Mouse (Mus musculus): ENCODE measurements at regions not wholly inside any gene's neighbourhood (a gene's known extent, or its start where the extent isn't known, plus 50 kb on each side); places are given as distances from the start of the nearest gene placed in this dataset.

DNA sequence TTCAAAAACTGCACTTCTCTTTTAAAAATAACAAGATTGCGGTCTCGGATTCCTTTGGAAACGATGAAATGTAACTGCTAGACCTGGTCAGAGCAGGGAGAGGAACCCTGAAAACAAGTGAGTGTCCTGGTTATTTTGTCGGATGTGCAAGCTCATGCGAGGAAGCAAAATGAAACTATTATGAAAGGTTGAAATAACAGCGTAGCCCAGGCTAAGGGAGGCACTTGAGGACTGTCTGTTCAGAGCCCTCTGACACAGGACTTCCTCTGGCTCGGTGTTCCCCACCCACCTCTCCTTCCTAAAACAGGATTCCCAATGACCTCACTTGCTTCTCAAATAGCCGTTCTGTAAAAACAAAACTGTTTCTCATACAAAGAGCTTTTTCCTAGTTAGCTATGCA lies 51.3 kb upstream of the S1pr1 start:
- DNase-seq (no peak), ATAC-seq (ENCODE audit: low FRiP score, low TSS enrichment) (no peak)
- Histone ChIP-seq H3K9me3 (ENCODE audit: control insufficient read depth, low read length) (no peaks in the 10 kb centered on the region), H3K27ac (replicated peaks; ENCODE audit: low read depth, low read length) (no peak overlapping the region), H3K36me3 (ENCODE audit: control insufficient read depth, insufficient read depth, low read length) (no peaks in the 10 kb centered on the region), H3K27me3 (ENCODE audit: control insufficient read depth, insufficient read depth, low read length) (no peaks in the 10 kb centered on the region), H3K9ac (replicated peaks; ENCODE audit: low read length) (no peak overlapping the region), H3K4me1 (ENCODE audit: control insufficient read depth, insufficient read depth, low read length) (no peaks in the 10 kb centered on the region), H3K4me2 (ENCODE audit: low read length) (no peak overlapping the region), H3K4me3 (replicated peaks; ENCODE audit: low read depth, low read length) (no peak overlapping the region)
- 89% methylated on average over 8 of the region's 8 CpGs for WGBS

DNA sequence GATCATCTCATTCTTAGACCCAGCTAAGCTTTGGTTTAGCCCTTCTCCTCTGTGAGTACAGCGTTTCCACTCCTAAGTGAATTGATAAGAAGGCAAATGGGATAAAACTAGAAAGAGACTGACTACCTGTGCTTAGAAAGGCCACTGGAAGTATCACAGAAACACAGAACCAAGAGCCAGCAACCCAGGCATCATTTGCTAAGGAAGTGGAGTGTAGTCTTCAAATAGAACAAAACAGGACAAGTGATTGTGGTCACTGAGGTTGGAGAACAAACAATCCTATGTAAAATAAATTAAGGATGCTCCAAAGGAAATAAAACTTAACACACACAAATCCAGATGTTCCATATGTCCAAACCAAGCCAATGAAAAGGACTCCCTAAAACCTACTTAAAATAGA lies 53.4 kb upstream of the S1pr1 start:
- Histone ChIP-seq H3K4me2 (ENCODE audit: low read length) (no peak overlapping the region), H3K9ac (replicated peaks; ENCODE audit: low read length) (no peak overlapping the region), H3K27me3 (ENCODE audit: control insufficient read depth, insufficient read depth, low read length) (no peaks in the 10 kb centered on the region), H3K36me3 (ENCODE audit: control insufficient read depth, insufficient read depth, low read length) (no peaks in the 10 kb centered on the region), H3K4me3 (replicated peaks; ENCODE audit: low read depth, low read length) (no peak overlapping the region), H3K4me1 (ENCODE audit: control insufficient read depth, insufficient read depth, low read length) (no peaks in the 10 kb centered on the region), H3K9me3 (ENCODE audit: control insufficient read depth, low read length) (no peaks in the 10 kb centered on the region), H3K27ac (replicated peaks; ENCODE audit: low read depth, low read length) (no peak overlapping the region)
- no peak for DNase-seq
- 88% methylated on average over 1 of the region's 1 CpGs for WGBS
- ATAC-seq (ENCODE audit: low FRiP score, low TSS enrichment) = no peak

DNA sequence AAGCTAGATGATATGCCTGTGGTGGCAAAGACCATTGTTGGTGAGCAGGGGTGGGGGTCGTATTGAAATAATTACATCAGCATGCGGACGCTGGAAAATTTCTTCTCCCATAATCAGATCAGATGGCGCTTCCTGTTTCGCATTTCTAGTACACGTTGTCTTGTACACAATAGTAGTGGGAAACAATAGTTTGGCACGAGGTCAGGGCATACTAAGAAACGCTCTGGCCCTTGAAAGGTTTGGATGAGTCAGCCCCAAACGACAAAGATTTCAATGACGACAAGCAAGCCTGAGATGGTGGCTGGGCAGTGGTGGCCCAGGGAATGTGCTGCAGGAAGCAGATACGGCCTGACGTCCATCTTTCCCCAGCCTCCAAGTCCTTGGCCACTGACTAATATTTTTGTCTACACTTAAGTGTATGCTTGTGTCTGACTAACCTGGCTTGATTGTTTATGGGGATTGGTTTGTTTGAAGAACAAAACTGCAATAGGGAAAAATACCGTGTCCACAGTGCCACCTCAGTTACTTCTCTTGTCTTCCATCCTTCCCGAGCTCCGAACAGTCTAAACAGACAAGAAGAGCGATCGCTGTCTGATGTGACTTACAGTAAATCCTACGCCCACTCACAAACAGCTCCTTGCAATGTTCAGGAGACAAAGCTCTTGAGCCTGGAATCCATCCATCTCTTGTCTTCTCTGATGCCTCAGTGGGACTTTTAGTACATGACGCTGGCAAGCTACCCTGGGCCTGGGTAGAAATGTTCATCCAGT lies 54.1 kb upstream of the S1pr1 start:
- H3K4me1 ChIP-seq (ENCODE audit: control insufficient read depth, insufficient read depth, low read length) = no peaks in the 10 kb centered on the region

DNA sequence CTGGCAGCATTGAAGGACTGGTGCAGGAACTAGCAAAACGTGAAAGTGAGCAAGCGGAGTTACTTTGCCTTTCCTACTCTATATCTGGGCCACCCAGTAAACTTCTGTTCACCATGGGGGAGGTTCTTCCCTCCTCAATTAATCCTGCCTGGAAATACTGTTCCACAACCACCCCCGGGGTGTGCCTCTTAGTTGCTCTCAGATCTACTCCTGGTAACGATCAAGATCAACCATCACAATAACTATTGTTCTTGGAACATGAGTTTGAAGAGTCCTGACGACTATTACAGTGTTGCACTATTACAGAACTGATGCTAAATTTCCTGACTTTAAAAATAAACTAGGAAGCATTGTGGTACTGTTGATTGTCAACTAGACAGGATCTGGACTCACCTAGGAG lies 57.8 kb upstream of the S1pr1 start:
- no peak overlapping the region for H3K4me2 ChIP-seq (ENCODE audit: low read length)
- DNase-seq = no peak

More for the DNA sequence above, 54.1 kb upstream of the S1pr1 start:
- no peak overlapping the region for H3K27ac ChIP-seq (replicated peaks; ENCODE audit: low read depth, low read length)
- WGBS = 76% methylated on average over 19 of the region's 19 CpGs
- no peak overlapping the region for H3K4me3 ChIP-seq (replicated peaks; ENCODE audit: low read depth, low read length)
- no peak overlapping the region for H3K9ac ChIP-seq (replicated peaks; ENCODE audit: low read length)
- no peaks in the 10 kb centered on the region for H3K36me3 ChIP-seq (ENCODE audit: control insufficient read depth, insufficient read depth, low read length)
- H3K4me2 ChIP-seq (ENCODE audit: low read length) = no peak overlapping the region
- DNase-seq (no peak), ATAC-seq (ENCODE audit: low FRiP score, low TSS enrichment) (no peak)
- no peaks in the 10 kb centered on the region for H3K9me3 ChIP-seq (ENCODE audit: control insufficient read depth, low read length)
- H3K27me3 ChIP-seq (ENCODE audit: control insufficient read depth, insufficient read depth, low read length) = no peaks in the 10 kb centered on the region

DNA sequence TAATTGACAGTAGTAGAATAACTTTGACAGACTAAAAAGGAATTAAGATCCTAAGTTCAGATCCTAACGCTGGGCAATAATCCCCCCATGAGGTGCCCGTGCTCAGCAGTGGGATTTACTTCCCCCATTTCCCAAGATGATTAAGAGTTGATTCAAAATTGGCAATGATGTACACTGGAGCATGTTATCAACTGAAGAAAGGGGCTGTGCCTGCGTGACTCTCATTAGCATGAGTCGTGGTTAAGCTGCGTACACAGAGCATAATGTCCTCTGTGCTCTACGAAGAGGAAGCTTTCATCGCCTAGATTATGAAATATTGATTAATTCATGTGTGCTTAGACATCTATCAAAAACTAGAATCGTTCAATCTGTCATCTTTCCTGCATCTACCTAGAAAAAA lies 59.4 kb upstream of the S1pr1 start:
- DNase-seq = peak; percentile 63
- Histone ChIP-seq H3K36me3 (ENCODE audit: control insufficient read depth, insufficient read depth, low read length) (no peaks in the 10 kb centered on the region), H3K4me3 (replicated peaks; ENCODE audit: low read depth, low read length) (0 out of 2 replicates have a peak overlapping the region, but pooled peaks have one; percentile 12), H3K9ac (replicated peaks; ENCODE audit: low read length) (peak overlapping the region; percentile 12; the same call in 1 of the 2 replicates), H3K27ac (replicated peaks; ENCODE audit: low read depth, low read length) (peak overlapping the region; percentile 70), H3K9me3 (ENCODE audit: control insufficient read depth, low read length) (no peaks in the 10 kb centered on the region), H3K4me1 (ENCODE audit: control insufficient read depth, insufficient read depth, low read length) (peaks cover 11% of the 10 kb centered on the region), H3K4me2 (ENCODE audit: low read length) (peak overlapping the region; percentile 48), H3K27me3 (ENCODE audit: control insufficient read depth, insufficient read depth, low read length) (no peaks in the 10 kb centered on the region)
- peak; percentile 83 for ATAC-seq (ENCODE audit: low FRiP score, low TSS enrichment)
- WGBS = 25% methylated on average over 8 of the region's 8 CpGs

More for the DNA sequence above, 57.8 kb upstream of the S1pr1 start:
- no peak overlapping the region for H3K27ac ChIP-seq (replicated peaks; ENCODE audit: low read depth, low read length)
- no peak for ATAC-seq (ENCODE audit: low FRiP score, low TSS enrichment)
- 91% methylated on average over 5 of the region's 5 CpGs for WGBS
- H3K27me3 ChIP-seq (ENCODE audit: control insufficient read depth, insufficient read depth, low read length) = no peaks in the 10 kb centered on the region
- no peak overlapping the region for H3K9ac ChIP-seq (replicated peaks; ENCODE audit: low read length)
- H3K4me1 ChIP-seq (ENCODE audit: control insufficient read depth, insufficient read depth, low read length) = peaks cover 11% of the 10 kb centered on the region
- H3K4me3 ChIP-seq (replicated peaks; ENCODE audit: low read depth, low read length) = no peak overlapping the region
- H3K9me3 ChIP-seq (ENCODE audit: control insufficient read depth, low read length) = no peaks in the 10 kb centered on the region
- H3K36me3 ChIP-seq (ENCODE audit: control insufficient read depth, insufficient read depth, low read length) = no peaks in the 10 kb centered on the region

DNA sequence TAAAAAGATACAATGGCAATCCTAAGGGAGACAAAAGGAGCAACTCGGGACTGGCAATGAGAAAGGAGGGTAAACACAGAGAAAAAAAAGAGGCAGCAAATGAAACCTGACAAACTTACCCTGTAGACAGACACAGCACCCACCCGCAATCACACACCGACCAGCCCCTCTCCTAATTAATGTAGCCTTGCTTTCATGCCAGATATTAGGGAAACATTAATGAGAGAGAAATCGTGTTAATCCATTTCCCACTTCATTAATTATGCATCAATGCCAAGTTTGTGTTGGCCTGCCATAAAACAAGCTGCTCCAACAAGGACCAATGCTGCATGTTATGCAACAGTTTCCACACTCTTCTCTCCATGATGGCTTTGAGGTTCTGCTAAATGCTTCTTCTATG lies 59.9 kb upstream of the S1pr1 start:
- H3K4me3 ChIP-seq (replicated peaks; ENCODE audit: low read depth, low read length) = 0 out of 2 replicates have a peak overlapping the region, but pooled peaks have one; percentile 12
- no peaks in the 10 kb centered on the region for H3K27me3 ChIP-seq (ENCODE audit: control insufficient read depth, insufficient read depth, low read length)
- ATAC-seq (ENCODE audit: low FRiP score, low TSS enrichment) (peak; percentile 72), DNase-seq (peak; percentile 58)
- H3K36me3 ChIP-seq (ENCODE audit: control insufficient read depth, insufficient read depth, low read length) = no peaks in the 10 kb centered on the region
- peak overlapping the region; percentile 70 for H3K27ac ChIP-seq (replicated peaks; ENCODE audit: low read depth, low read length)
- no peaks in the 10 kb centered on the region for H3K9me3 ChIP-seq (ENCODE audit: control insufficient read depth, low read length)
- peak overlapping the region; percentile 48 for H3K4me2 ChIP-seq (ENCODE audit: low read length)
- 28% methylated on average over 4 of the region's 4 CpGs for WGBS
- H3K4me1 ChIP-seq (ENCODE audit: control insufficient read depth, insufficient read depth, low read length) = peaks cover 11% of the 10 kb centered on the region
- H3K9ac ChIP-seq (replicated peaks; ENCODE audit: low read length) = no peak overlapping the region

DNA sequence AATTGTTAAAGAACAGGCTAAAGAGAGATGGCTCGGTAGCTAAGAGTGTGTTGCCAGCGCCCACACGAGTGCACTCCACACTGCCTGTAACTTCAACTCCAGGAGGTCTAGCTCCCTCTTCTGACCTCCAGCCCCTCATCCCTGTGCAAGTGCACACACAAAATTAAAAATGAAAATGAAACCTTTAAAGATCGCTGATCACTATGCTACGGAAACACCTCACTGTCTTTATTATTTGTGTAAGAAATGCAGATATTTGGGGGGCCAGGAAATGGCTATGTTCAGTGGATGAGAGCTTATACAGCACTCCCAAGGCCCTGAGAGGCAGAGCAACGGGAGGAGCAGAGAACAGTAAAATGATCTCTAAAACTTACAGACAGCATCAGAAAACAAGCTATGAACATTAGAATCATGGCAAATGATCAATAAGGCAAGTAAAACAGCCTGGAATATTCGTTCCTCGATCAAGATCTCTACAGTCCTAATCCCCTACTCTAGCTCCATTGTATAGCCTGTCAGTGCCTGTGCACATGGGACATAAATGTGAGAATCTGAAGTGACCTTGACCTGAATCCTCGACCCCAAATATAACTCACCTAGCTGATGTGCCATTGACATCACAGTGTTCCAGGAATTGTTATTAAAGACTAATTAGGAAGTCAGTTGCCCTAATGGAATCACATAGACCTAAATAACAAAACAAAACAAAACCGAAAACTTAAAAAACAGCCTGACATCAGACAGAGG lies 64.4 kb upstream of the S1pr1 start:
- peaks cover 11% of the 10 kb centered on the region for H3K4me1 ChIP-seq (ENCODE audit: control insufficient read depth, insufficient read depth, low read length)
- no peak overlapping the region for H3K4me2 ChIP-seq (ENCODE audit: low read length)
- no peaks in the 10 kb centered on the region for H3K36me3 ChIP-seq (ENCODE audit: control insufficient read depth, insufficient read depth, low read length)
- no peak for ATAC-seq (ENCODE audit: low FRiP score, low TSS enrichment)
- WGBS = 86% methylated on average over 10 of the region's 10 CpGs
- H3K27ac ChIP-seq (replicated peaks; ENCODE audit: low read depth, low read length) = no peak overlapping the region
- no peak overlapping the region for H3K9ac ChIP-seq (replicated peaks; ENCODE audit: low read length)
- no peaks in the 10 kb centered on the region for H3K27me3 ChIP-seq (ENCODE audit: control insufficient read depth, insufficient read depth, low read length)
- no peak for DNase-seq
- H3K4me3 ChIP-seq (replicated peaks; ENCODE audit: low read depth, low read length) = no peak overlapping the region
- no peaks in the 10 kb centered on the region for H3K9me3 ChIP-seq (ENCODE audit: control insufficient read depth, low read length)

DNA sequence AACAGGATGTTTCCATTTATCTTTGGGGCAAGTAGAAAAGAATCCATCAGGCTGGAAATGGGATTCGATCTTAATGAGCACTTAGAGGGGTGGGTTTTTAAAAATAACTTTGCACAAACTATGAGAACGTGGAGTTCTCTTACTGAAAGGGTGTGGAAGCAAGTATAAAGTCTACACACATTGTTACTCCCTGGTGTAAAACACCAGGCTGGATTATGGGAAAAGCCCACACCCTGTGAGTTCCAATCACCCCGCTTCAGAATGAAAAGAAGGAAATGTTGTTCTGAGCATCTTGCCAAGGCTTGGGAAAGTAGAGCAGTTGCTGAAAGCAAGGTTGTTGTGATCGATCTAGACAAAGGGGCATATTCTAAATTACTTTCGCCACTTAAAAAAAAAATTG lies 65.0 kb upstream of the S1pr1 start:
- Histone ChIP-seq H3K27me3 (ENCODE audit: control insufficient read depth, insufficient read depth, low read length) (no peaks in the 10 kb centered on the region), H3K4me2 (ENCODE audit: low read length) (no peak overlapping the region), H3K36me3 (ENCODE audit: control insufficient read depth, insufficient read depth, low read length) (no peaks in the 10 kb centered on the region), H3K4me1 (ENCODE audit: control insufficient read depth, insufficient read depth, low read length) (peaks cover 5% of the 10 kb centered on the region; the same call in 1 of the 2 replicates), H3K9me3 (ENCODE audit: control insufficient read depth, low read length) (no peaks in the 10 kb centered on the region), H3K4me3 (replicated peaks; ENCODE audit: low read depth, low read length) (no peak overlapping the region), H3K27ac (replicated peaks; ENCODE audit: low read depth, low read length) (no peak overlapping the region), H3K9ac (replicated peaks; ENCODE audit: low read length) (no peak overlapping the region)
- no peak for DNase-seq
- WGBS = 93% methylated on average over 5 of the region's 5 CpGs
- ATAC-seq (ENCODE audit: low FRiP score, low TSS enrichment) = no peak

DNA sequence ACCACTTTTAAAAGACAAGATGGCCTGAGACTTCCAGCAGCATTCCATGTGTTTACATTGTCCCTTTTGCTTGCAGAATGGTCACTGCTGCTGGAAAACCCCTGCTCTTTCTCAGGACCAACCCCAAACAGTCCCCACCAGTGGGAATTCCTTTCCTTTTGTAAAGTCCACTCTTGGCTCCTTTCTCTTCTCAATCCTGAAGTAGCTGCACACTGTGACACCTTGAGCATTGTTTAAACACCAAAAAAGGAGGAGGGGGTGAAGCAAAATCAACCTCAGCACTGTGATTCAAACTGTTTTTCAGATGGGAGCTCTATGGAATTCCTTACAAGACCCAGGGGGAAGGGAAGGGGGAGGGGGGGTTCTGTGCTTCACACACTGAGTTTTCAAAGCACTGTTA lies 67.9 kb upstream of the S1pr1 start:
- H3K36me3 ChIP-seq (ENCODE audit: control insufficient read depth, insufficient read depth, low read length) = no peaks in the 10 kb centered on the region
- no peaks in the 10 kb centered on the region for H3K9me3 ChIP-seq (ENCODE audit: control insufficient read depth, low read length)
- ATAC-seq (ENCODE audit: low FRiP score, low TSS enrichment) = no peak
- H3K9ac ChIP-seq (replicated peaks; ENCODE audit: low read length) = no peak overlapping the region
- no peaks in the 10 kb centered on the region for H3K27me3 ChIP-seq (ENCODE audit: control insufficient read depth, insufficient read depth, low read length)
- H3K27ac ChIP-seq (replicated peaks; ENCODE audit: low read depth, low read length) = no peak overlapping the region
- H3K4me2 ChIP-seq (ENCODE audit: low read length) = no peak overlapping the region
- DNase-seq = no peak
- H3K4me1 ChIP-seq (ENCODE audit: control insufficient read depth, insufficient read depth, low read length) = peaks cover 4% of the 10 kb centered on the region; the same call in 1 of the 2 replicates
- no peak overlapping the region for H3K4me3 ChIP-seq (replicated peaks; ENCODE audit: low read depth, low read length)
